Mouse (Mus musculus) ES-E14 (cell line): ENCODE measurements at regions not wholly inside any gene's neighbourhood (a gene's known extent, or its start where the extent isn't known, plus 50 kb on each side); places are given as distances from the start of the nearest gene placed in this dataset.

ENCODE experiments used
- DNase-seq: peaks from one replicate; pipeline ENCODE4 v3.0.0-alpha.2; 2013; ENCODE audit warnings: low read depth, low spot score
- H3K27ac ChIP-seq: 2 replicates; pipeline ENCODE4 v1.5.1; 2012; ENCODE audit warnings: low read depth, mild to moderate bottlenecking, low read length, moderate library complexity, mixed read lengths; ENCODE audit not compliant: poor library complexity, insufficient read depth, severe bottlenecking
- H3K36me3 ChIP-seq: 2 replicates; pipeline ENCODE4 v1.6.1; 2012; ENCODE audit warnings: mild to moderate bottlenecking, low read length, moderate library complexity, mixed read lengths; ENCODE audit not compliant: control insufficient read depth, poor library complexity, insufficient read depth, severe bottlenecking
- H3K4me1 ChIP-seq, 2 experiments: fragments of 150-350 bp in 1 of 2; sonication (generic) in 1 of 2; 2 replicates each; pipeline ENCODE4 v1.6.1; 2012; ENCODE audit warnings: low read length in 2 of 2, mild to moderate bottlenecking in 1 of 2, mixed read lengths in 1 of 2; ENCODE audit not compliant: control insufficient read depth in 2 of 2, insufficient read depth in 2 of 2, poor library complexity in 1 of 2
- H3K4me3 ChIP-seq, 2 experiments: fragments of 150-350 bp in 1 of 2; sonication (generic) in 1 of 2; 2 replicates each; pipeline ENCODE4 v1.5.1; 2012; ENCODE audit warnings: low read length in 2 of 2, low read depth in 1 of 2, mild to moderate bottlenecking in 1 of 2, mixed read lengths in 1 of 2; ENCODE audit not compliant: insufficient read depth in 1 of 2, poor library complexity in 1 of 2, severe bottlenecking in 1 of 2
- H3K9ac ChIP-seq: 2 replicates; pipeline ENCODE4 v1.6.1; 2012; ENCODE audit warnings: low read depth, mild to moderate bottlenecking, low read length, mixed read lengths; ENCODE audit not compliant: poor library complexity, insufficient read depth, severe bottlenecking
- H3K9me3 ChIP-seq: fragments of 150-350 bp; sonication (generic); 2 replicates; pipeline ENCODE4 v1.6.1; 2012; ENCODE audit warnings: low read depth, mild to moderate bottlenecking, low read length; ENCODE audit not compliant: control insufficient read depth, insufficient read depth
- CHD2 ChIP-seq: IDR thresholded peaks from 2 replicates; pipeline ENCODE4 v1.6.1; 2014; ENCODE audit warnings: mild to moderate bottlenecking, low read depth, low read length, inconsistent platforms
- HCFC1 ChIP-seq: IDR thresholded peaks from 2 replicates; pipeline ENCODE4 v1.6.1; 2012; ENCODE audit warnings: low read length, inconsistent platforms, borderline replicate concordance; ENCODE audit not compliant: insufficient read depth
- MAFK ChIP-seq: IDR thresholded peaks from 2 replicates; pipeline ENCODE4 v1.6.1; 2014; ENCODE audit warnings: mild to moderate bottlenecking, low read depth, low read length, inconsistent platforms; ENCODE audit not compliant: insufficient read depth
- ZC3H11A ChIP-seq: IDR thresholded peaks from 2 replicates; pipeline ENCODE4 v1.6.1; 2012; ENCODE audit warnings: low read depth, mild to moderate bottlenecking, inconsistent platforms, low read length, borderline replicate concordance
- ZNF384 ChIP-seq: IDR thresholded peaks from 2 replicates; pipeline ENCODE4 v1.6.1; 2012; ENCODE audit warnings: low read depth, low read length, inconsistent platforms
- in situ Hi-C, 2 experiments: fragments of 600-800 bp; cut with MboI; formaldehyde crosslinking; loops; one replicate each; pipeline ENCODE4 v1.15.1; 2025; ENCODE audit warnings: low sequenced_read_pairs in 2 of 2, inconsistent platforms in 1 of 2; ENCODE audit not compliant: unreplicated experiment in 2 of 2

GRCm38 (mm10) chr12:56009976-56010375, 173.9 kb downstream of the Brms1l start:
- no peak for TF ChIP-seq HCFC1
- TF ChIP-seq ZC3H11A, result no peak
- TF ChIP-seq MAFK, result no peak
- no peak for TF ChIP-seq CHD2
- TF ChIP-seq ZNF384, result no peak
- H3K36me3 ChIP-seq, result no peaks in the 10 kb centered on the region
- no peak for DNase-seq
- no peak overlapping the region for H3K27ac ChIP-seq
- H3K9me3 ChIP-seq, result no peaks in the 10 kb centered on the region
- in situ Hi-C loops, result no loop called here
- H3K4me1 ChIP-seq, result no peaks in the 10 kb centered on the region
- H3K4me3 ChIP-seq, result no peak overlapping the region
- H3K9ac ChIP-seq, result no peak overlapping the region

DNA sequence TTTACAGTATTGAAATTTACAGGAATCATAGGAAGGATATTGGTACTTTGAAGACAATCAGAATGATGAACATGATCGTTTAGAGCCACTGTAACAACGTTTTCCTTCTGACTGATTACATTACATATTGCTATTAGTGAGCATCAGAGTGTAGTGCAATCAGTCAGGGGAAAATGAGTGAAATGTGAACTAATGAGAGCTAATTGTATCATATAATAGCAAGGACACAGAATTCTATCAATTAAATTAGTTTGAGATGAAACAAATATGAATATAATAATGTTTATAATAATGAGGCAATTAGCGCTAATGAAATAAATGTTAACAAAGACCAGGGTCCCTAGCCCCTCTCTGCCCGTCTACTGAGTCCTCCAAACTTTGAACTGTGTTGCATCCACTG, 169.7 kb downstream of the Brms1l start:
- in situ Hi-C loops, result no loop called here
- Histone ChIP-seq H3K36me3 (no peaks in the 10 kb centered on the region), H3K9ac (no peak overlapping the region), H3K4me1 (no peaks in the 10 kb centered on the region), H3K9me3 (no peaks in the 10 kb centered on the region), H3K27ac (no peak overlapping the region), H3K4me3 (no peak overlapping the region)
- TF ChIP-seq HCFC1, result no peak
- TF ChIP-seq MAFK, result no peak
- TF ChIP-seq ZNF384, result no peak
- no peak for TF ChIP-seq ZC3H11A
- no peak for TF ChIP-seq CHD2
- no peak for DNase-seq

DNA sequence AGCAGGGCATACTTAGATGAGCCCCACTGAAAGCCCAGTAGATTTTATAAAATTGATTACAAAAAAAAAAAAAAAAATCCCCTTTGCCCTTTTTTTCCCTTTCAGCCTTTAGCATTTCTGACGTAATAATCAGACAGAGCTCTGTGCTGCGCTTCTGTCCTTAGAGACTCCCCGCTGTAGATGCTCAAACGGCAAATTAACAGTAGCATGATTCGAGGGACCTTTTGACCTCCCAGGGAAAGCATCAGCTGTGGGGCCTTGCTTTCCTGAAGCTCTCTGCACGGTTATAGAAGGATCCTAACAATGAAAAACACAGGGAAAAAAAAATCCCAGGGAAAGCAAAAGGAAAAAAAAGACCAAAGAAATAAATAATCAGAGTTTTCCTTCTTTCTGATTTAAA, 169.2 kb downstream of the Brms1l start:
- H3K9me3 ChIP-seq, result no peaks in the 10 kb centered on the region
- H3K4me1 ChIP-seq, result no peaks in the 10 kb centered on the region
- DNase-seq, result no peak
- H3K9ac ChIP-seq, result no peak overlapping the region
- no peaks in the 10 kb centered on the region for H3K36me3 ChIP-seq
- in situ Hi-C loops, result no loop called here
- no peak overlapping the region for H3K4me3 ChIP-seq
- TF ChIP-seq ZC3H11A (no peak), ZNF384 (no peak), MAFK (no peak), HCFC1 (no peak), CHD2 (no peak)
- H3K27ac ChIP-seq, result no peak overlapping the region

- no peak for DNase-seq
- Histone ChIP-seq H3K4me1 (no peaks in the 10 kb centered on the region), H3K4me3 (no peak overlapping the region), H3K36me3 (no peaks in the 10 kb centered on the region), H3K9ac (no peak overlapping the region), H3K27ac (no peak overlapping the region), H3K9me3 (no peaks in the 10 kb centered on the region)
- TF ChIP-seq CHD2 (no peak), HCFC1 (no peak), ZNF384 (no peak), ZC3H11A (no peak), MAFK (no peak)
- in situ Hi-C loops, result no loop called here
Observed at GRCm38 (mm10) chr12:56004479-56004878, 168.4 kb downstream of the Brms1l start.

GRCm38 (mm10) chr12:56003561-56003960, 167.4 kb downstream of the Brms1l start:
- no peaks in the 10 kb centered on the region for H3K4me1 ChIP-seq
- H3K27ac ChIP-seq, result no peak overlapping the region
- in situ Hi-C loops, result no loop called here
- no peaks in the 10 kb centered on the region for H3K36me3 ChIP-seq
- H3K9me3 ChIP-seq, result no peaks in the 10 kb centered on the region
- TF ChIP-seq ZNF384 (no peak), HCFC1 (no peak), CHD2 (no peak), MAFK (no peak), ZC3H11A (no peak)
- DNase-seq, result no peak
- H3K9ac ChIP-seq, result no peak overlapping the region
- H3K4me3 ChIP-seq, result no peak overlapping the region
